Mouse (Mus musculus) thymus, adult 2 months (tissue): ENCODE results near the gene Ehd4. TPM values are rescaled to one million over a fixed set of nuclear protein-coding genes. Genes with fewer than 3 reads are reported as not detected.

Experiments
- DNase-seq: peaks from one replicate; pipeline ENCODE4 v3.0.0; 2021
- H3K27ac ChIP-seq: fragments of 200-500 bp; 2 replicates; pipeline ENCODE4 v1.5.1; 2012; ENCODE audit warnings: low read length, control low read depth; ENCODE audit not compliant: control insufficient read depth, insufficient read depth
- H3K27me3 ChIP-seq: fragments of 200-500 bp; 2 replicates; pipeline ENCODE4 v1.6.1; 2012; ENCODE audit warnings: mild to moderate bottlenecking, low read length, moderate library complexity, mixed read lengths; ENCODE audit not compliant: control insufficient read depth, insufficient read depth
- H3K36me3 ChIP-seq: fragments of 200-500 bp; 2 replicates; pipeline ENCODE4 v1.6.1; 2012; ENCODE audit warnings: mild to moderate bottlenecking, low read length, moderate library complexity; ENCODE audit not compliant: control insufficient read depth, insufficient read depth
- H3K4me1 ChIP-seq: fragments of 200-500 bp; replicated peaks from 2 replicates; pipeline ENCODE4 v1.6.1; 2012; ENCODE audit warnings: low read length; ENCODE audit not compliant: control insufficient read depth, insufficient read depth
- H3K4me3 ChIP-seq: fragments of 200-500 bp; 2 replicates; pipeline ENCODE4 v1.5.1; 2012; ENCODE audit warnings: mild to moderate bottlenecking, low read length, control low read depth, moderate library complexity; ENCODE audit not compliant: control insufficient read depth, insufficient read depth
- CTCF ChIP-seq: fragments of 200-500 bp; IDR thresholded peaks from 2 replicates; pipeline ENCODE4 v1.5.1; 2012; ENCODE audit warnings: mild to moderate bottlenecking, control low read depth, low read length, moderate library complexity, borderline replicate concordance; ENCODE audit not compliant: control insufficient read depth, poor library complexity, insufficient read depth; ENCODE audit errors: extremely low read depth
- POLR2A ChIP-seq: fragments of 200-500 bp; IDR thresholded peaks from 2 replicates; pipeline ENCODE4 v1.6.1; 2012; ENCODE audit warnings: mild to moderate bottlenecking, low read length, control low read depth, moderate library complexity; ENCODE audit not compliant: control insufficient read depth, poor library complexity, insufficient read depth; ENCODE audit errors: extremely low read depth
- WGBS: fragments of 180-500 bp; shearing (Covaris S2); methylation state at CpG from one replicate; pipeline ENCODE4 v1.1.7; 2018; 5-methylcytosine and 5-hydroxymethylcytosine counted together
- polyA plus RNA-seq: library from polyadenylated mRNA; depleted of rRNA; stranded (reverse); fragments of >200 nt; gene quantifications from 2 replicates; pipeline ENCODE4 v1.2.3, GENCODE M21; 2012

The Ehd4 gene
- polyA plus RNA-seq, 1 experiment = 24.3 TPM

DNA sequence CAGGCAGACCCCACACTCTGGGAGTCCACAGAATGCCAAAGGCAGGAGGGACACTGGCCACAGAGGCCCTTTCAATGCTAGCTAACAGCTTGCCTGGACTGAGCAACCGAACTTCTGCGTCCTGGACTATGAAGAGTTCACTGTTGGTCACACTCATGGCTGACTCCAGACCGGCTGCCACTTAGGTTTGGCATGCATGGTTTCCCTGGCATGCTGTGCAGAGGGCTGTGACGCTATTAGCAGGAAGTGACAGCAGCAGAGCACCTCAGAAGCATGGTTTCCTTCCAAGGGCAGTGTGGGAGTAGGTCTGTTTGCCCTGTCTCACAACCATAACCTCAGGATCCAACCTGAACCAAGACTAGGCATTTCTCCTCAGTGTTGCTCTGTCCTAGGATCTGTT is 28.0 kb downstream of the Ehd4 start:
- DNase-seq = no peak
- Histone ChIP-seq H3K27ac (no peak overlapping the region), H3K4me1 (no peaks in the 10 kb centered on the region), H3K27me3 (no peaks in the 10 kb centered on the region), H3K36me3 (no peaks in the 10 kb centered on the region), H3K4me3 (no peak overlapping the region)
- no peak for TF ChIP-seq POLR2A
- TF ChIP-seq CTCF = no peak
- 86% methylated on average over 4 of the region's 4 CpGs for WGBS

DNA sequence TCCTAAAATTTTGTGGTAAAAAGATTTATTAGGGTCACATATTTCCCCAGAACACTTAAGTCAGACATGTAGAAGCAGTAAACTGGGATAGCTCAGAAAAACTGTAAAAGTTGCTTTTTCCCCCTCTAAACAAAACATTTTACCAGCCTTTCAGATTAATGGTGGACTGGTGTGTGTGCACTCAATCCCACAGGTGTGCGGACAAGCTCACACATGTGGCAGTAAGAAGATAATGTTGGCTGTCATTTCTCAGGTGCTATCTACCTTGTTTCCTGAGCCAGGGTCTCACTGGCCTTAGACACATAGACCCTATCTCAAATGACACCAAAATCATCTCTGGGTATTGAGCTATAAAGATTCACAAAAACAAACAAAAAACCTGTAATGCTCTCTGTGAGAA is 28.9 kb downstream of the Ehd4 start:
- no peak for TF ChIP-seq POLR2A
- no peak for TF ChIP-seq CTCF
- no peak for DNase-seq
- Histone ChIP-seq H3K36me3 (no peaks in the 10 kb centered on the region), H3K27me3 (no peaks in the 10 kb centered on the region), H3K4me1 (no peaks in the 10 kb centered on the region), H3K27ac (no peak overlapping the region), H3K4me3 (no peak overlapping the region)
- WGBS = 98% methylated on average over 1 of the region's 1 CpGs

DNA sequence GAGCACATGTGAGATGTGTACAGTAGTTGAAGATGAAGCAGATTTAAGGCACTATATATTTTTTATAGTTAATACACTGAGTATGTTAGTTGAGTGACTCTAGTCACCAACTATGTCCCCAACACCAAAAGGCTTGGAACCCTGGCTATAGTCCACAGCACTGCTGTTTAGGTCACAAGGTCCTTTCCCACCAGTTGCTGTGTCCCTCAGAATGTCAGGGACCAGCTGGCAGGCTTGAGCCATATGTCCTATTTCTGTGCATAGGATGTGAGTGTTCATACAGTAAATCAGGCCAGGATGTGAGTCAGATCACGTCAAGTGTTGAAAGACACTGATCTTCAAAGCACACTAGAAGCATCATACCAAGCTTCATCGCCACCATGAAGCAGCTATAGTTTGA is 29.5 kb downstream of the Ehd4 start:
- DNase-seq = no peak
- WGBS = 90% methylated on average over 2 of the region's 2 CpGs
- Histone ChIP-seq H3K27ac (no peak overlapping the region), H3K36me3 (no peaks in the 10 kb centered on the region), H3K4me3 (no peak overlapping the region), H3K4me1 (no peaks in the 10 kb centered on the region), H3K27me3 (no peaks in the 10 kb centered on the region)
- TF ChIP-seq CTCF (no peak), POLR2A (no peak)

DNA sequence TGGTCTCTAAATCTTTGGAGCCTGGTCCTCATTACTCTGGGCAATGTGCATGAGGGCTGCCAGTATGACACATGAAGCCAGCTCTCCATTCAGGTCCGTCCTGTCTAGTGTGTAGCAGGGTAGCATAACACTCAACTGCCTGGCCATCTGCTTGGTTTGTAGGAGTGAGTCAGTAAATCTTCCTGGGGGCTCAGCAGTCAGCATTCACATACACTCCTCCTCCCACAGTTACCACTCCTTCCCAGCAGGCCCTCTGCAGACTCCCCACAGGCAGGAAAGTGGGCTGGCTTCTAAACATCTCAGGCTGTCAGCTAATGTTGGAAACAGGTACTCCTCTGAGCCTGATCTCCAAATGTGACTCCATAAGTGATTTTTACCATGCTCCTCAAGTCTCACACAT is 30.3 kb downstream of the Ehd4 start:
- Histone ChIP-seq H3K4me3 (no peak overlapping the region), H3K27me3 (no peaks in the 10 kb centered on the region), H3K27ac (no peak overlapping the region), H3K4me1 (no peaks in the 10 kb centered on the region), H3K36me3 (no peaks in the 10 kb centered on the region)
- WGBS = 95% methylated on average over 1 of the region's 1 CpGs
- DNase-seq = no peak
- TF ChIP-seq CTCF (no peak), POLR2A (no peak)

DNA sequence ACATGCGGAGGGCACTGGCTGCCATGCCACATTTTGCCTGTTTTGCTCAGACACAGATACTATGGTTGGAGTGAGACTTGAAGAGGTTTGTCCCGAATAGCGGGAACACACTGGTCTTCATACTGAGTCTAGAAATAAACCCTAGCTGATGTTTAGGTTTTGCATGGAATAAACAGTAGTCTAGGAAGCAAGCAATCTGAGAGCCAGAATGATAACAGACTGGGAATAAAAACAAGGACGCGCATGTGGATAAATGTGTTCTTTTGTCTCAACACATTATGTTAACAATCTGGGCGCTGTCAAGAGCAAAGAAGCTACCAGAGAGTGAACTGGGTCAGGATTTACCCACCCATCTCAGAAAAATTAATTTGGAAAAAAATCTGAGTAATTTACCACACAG is 31.4 kb downstream of the Ehd4 start:
- H3K27ac ChIP-seq = no peak overlapping the region
- H3K36me3 ChIP-seq = no peaks in the 10 kb centered on the region
- WGBS = over 99% methylated on average over 6 of the region's 6 CpGs

DNA sequence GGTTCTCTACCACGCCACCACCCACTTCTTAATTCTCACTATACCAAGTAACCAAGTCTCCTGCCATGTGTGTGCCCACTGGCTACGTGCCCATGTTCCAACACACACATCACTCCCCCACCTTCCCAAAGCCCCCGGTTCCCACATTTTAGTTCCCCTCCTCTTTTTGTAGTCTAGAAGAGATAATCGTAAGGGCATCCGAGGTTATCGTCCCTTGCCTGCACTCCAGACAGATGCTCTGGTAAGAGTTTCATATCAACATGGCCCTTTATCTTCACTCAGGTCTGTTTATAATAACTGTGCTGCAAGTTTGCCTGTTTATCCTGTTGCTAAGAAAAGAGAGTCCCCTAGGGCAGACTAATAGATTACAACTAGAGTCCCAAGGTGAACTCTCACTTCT is 37.1 kb downstream of the Ehd4 start:
- no peak overlapping the region for H3K27ac ChIP-seq
- DNase-seq = no peak
- H3K4me1 ChIP-seq = no peaks in the 10 kb centered on the region
- no peaks in the 10 kb centered on the region for H3K27me3 ChIP-seq
- TF ChIP-seq POLR2A (no peak), CTCF (no peak)
- H3K36me3 ChIP-seq = no peaks in the 10 kb centered on the region
- 97% methylated on average over 6 of the region's 6 CpGs for WGBS
- H3K4me3 ChIP-seq = no peak overlapping the region

More for the DNA sequence above, 31.4 kb downstream of the Ehd4 start:
- TF ChIP-seq POLR2A (no peak), CTCF (no peak)
- Histone ChIP-seq H3K4me1 (no peaks in the 10 kb centered on the region), H3K27me3 (no peaks in the 10 kb centered on the region), H3K4me3 (no peak overlapping the region)
- DNase-seq = no peak

DNA sequence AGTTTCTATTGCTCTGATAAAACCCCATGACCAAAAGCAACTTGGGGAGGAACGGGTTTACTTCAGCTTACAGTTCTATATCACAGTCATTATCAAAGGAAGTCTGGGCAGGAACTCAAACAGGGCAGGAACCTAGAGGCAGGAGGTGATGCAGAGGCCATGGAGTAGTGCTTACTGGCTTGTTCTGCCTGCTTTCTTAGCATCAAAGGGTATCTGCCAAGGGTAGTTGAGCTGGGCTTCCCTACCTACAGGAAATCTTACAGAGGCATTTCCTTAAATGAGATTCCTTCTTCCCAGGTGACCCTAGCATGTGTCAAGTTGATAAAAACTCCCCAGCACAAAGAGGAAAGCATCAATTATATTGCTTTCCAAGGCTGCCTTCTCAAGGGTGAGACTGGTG is 38.0 kb downstream of the Ehd4 start:
- 72% methylated on average over 1 of the region's 1 CpGs for WGBS
- Histone ChIP-seq H3K4me3 (no peak overlapping the region), H3K4me1 (no peaks in the 10 kb centered on the region), H3K27me3 (no peaks in the 10 kb centered on the region), H3K36me3 (no peaks in the 10 kb centered on the region), H3K27ac (no peak overlapping the region)
- TF ChIP-seq POLR2A (no peak), CTCF (no peak)
- DNase-seq = no peak
